Mouse (Mus musculus): ENCODE measurements around the gene Gm20696. TPM values are rescaled to one million over a fixed set of nuclear protein-coding genes. Genes with fewer than 3 reads are reported as not detected.
A peak's percentile ranks its signal among the peaks of the same experiment; 100 is the strongest.

Gm20696 gene
- polyA plus RNA-seq, 2 experiments = 2.0 to 5.9 TPM

- no peak for DNase-seq (ENCODE audit: low spot score)
- Histone ChIP-seq H3K9ac (ENCODE audit: low read depth, low read length, severe bottlenecking) (no peak overlapping the region), H3K4me3 (replicated peaks; ENCODE audit: low read length) (no peak overlapping the region), H3K27me3 (ENCODE audit: control insufficient read depth, insufficient read depth, low read length) (no peaks in the 10 kb centered on the region), H3K4me1 (ENCODE audit: control insufficient read depth, insufficient read depth, low read length) (peaks cover 3% of the 10 kb centered on the region; the same call in 1 of the 2 replicates), H3K27ac (replicated peaks; ENCODE audit: low read depth, low read length) (no peak overlapping the region), H3K9me3 (ENCODE audit: control insufficient read depth, low read length) (no peaks in the 10 kb centered on the region), H3K36me3 (ENCODE audit: control insufficient read depth, insufficient read depth, low read length) (no peaks in the 10 kb centered on the region), H3K4me2 (replicated peaks; ENCODE audit: low read depth, low read length, severe bottlenecking) (no peak overlapping the region)
- ATAC-seq (ENCODE audit: low FRiP score, low read depth) = no peak
- TF ChIP-seq POLR2A (IDR thresholded peaks at IDR 0.05; ENCODE audit: borderline replicate concordance, extremely low read depth, insufficient read depth, insufficient read length) = no peak
- WGBS = 48% methylated on average over 5 of the region's 5 CpGs
Observed at GRCm38 (mm10) chr6:99350156-99350555, 316.4 kb downstream of the Gm20696 start.

- 35% methylated on average over 10 of the region's 10 CpGs for WGBS
- no peak overlapping the region for H3K4me2 ChIP-seq (replicated peaks; ENCODE audit: low read depth, low read length, severe bottlenecking)
- no peak overlapping the region for H3K4me3 ChIP-seq (replicated peaks; ENCODE audit: low read length)
- no peak overlapping the region for H3K27ac ChIP-seq (replicated peaks; ENCODE audit: low read depth, low read length)
- ATAC-seq (ENCODE audit: low FRiP score, low read depth) (no peak), DNase-seq (ENCODE audit: low spot score) (peak; percentile 34)
- H3K4me1 ChIP-seq (ENCODE audit: control insufficient read depth, insufficient read depth, low read length) = peaks cover 3% of the 10 kb centered on the region; the same call in 1 of the 2 replicates
- H3K36me3 ChIP-seq (ENCODE audit: control insufficient read depth, insufficient read depth, low read length) = no peaks in the 10 kb centered on the region
- no peak for TF ChIP-seq POLR2A (IDR thresholded peaks at IDR 0.05; ENCODE audit: borderline replicate concordance, extremely low read depth, insufficient read depth, insufficient read length)
- H3K9me3 ChIP-seq (ENCODE audit: control insufficient read depth, low read length) = no peaks in the 10 kb centered on the region
- no peaks in the 10 kb centered on the region for H3K27me3 ChIP-seq (ENCODE audit: control insufficient read depth, insufficient read depth, low read length)
- H3K9ac ChIP-seq (ENCODE audit: low read depth, low read length, severe bottlenecking) = no peak overlapping the region
Observed at GRCm38 (mm10) chr6:99347836-99348235, 318.8 kb downstream of the Gm20696 start.

GRCm38 (mm10) chr6:99344966-99345365, 321.6 kb downstream of the Gm20696 start:
- ATAC-seq (ENCODE audit: low FRiP score, low read depth) (no peak), DNase-seq (ENCODE audit: low spot score) (no peak)
- Histone ChIP-seq H3K4me1 (ENCODE audit: control insufficient read depth, insufficient read depth, low read length) (no peaks in the 10 kb centered on the region), H3K4me2 (replicated peaks; ENCODE audit: low read depth, low read length, severe bottlenecking) (no peak overlapping the region), H3K9ac (ENCODE audit: low read depth, low read length, severe bottlenecking) (no peak overlapping the region), H3K4me3 (replicated peaks; ENCODE audit: low read length) (no peak overlapping the region), H3K27ac (replicated peaks; ENCODE audit: low read depth, low read length) (no peak overlapping the region), H3K36me3 (ENCODE audit: control insufficient read depth, insufficient read depth, low read length) (no peaks in the 10 kb centered on the region), H3K9me3 (ENCODE audit: control insufficient read depth, low read length) (no peaks in the 10 kb centered on the region), H3K27me3 (ENCODE audit: control insufficient read depth, insufficient read depth, low read length) (no peaks in the 10 kb centered on the region)
- TF ChIP-seq POLR2A (IDR thresholded peaks at IDR 0.05; ENCODE audit: borderline replicate concordance, extremely low read depth, insufficient read depth, insufficient read length) = no peak
- 94% methylated on average over 7 of the region's 7 CpGs for WGBS

GRCm38 (mm10) chr6:99344357-99344756, 322.2 kb downstream of the Gm20696 start:
- DNase-seq (ENCODE audit: low spot score) (no peak), ATAC-seq (ENCODE audit: low FRiP score, low read depth) (no peak)
- 94% methylated on average over 3 of the region's 3 CpGs for WGBS
- no peak overlapping the region for H3K4me3 ChIP-seq (replicated peaks; ENCODE audit: low read length)
- H3K9ac ChIP-seq (ENCODE audit: low read depth, low read length, severe bottlenecking) = no peak overlapping the region
- H3K36me3 ChIP-seq (ENCODE audit: control insufficient read depth, insufficient read depth, low read length) = no peaks in the 10 kb centered on the region
- no peaks in the 10 kb centered on the region for H3K9me3 ChIP-seq (ENCODE audit: control insufficient read depth, low read length)
- TF ChIP-seq POLR2A (IDR thresholded peaks at IDR 0.05; ENCODE audit: borderline replicate concordance, extremely low read depth, insufficient read depth, insufficient read length) = no peak
- H3K27ac ChIP-seq (replicated peaks; ENCODE audit: low read depth, low read length) = no peak overlapping the region
- no peak overlapping the region for H3K4me2 ChIP-seq (replicated peaks; ENCODE audit: low read depth, low read length, severe bottlenecking)
- peaks cover 2% of the 10 kb centered on the region; the same call in 1 of the 2 replicates for H3K4me1 ChIP-seq (ENCODE audit: control insufficient read depth, insufficient read depth, low read length)
- no peaks in the 10 kb centered on the region for H3K27me3 ChIP-seq (ENCODE audit: control insufficient read depth, insufficient read depth, low read length)

GRCm38 (mm10) chr6:99343815-99344214, 322.8 kb downstream of the Gm20696 start:
- H3K4me3 ChIP-seq (replicated peaks; ENCODE audit: low read length) = no peak overlapping the region
- DNase-seq (ENCODE audit: low spot score) = no peak
- no peak for ATAC-seq (ENCODE audit: low FRiP score, low read depth)
- H3K9me3 ChIP-seq (ENCODE audit: control insufficient read depth, low read length) = no peaks in the 10 kb centered on the region
- H3K9ac ChIP-seq (ENCODE audit: low read depth, low read length, severe bottlenecking) = no peak overlapping the region
- H3K27me3 ChIP-seq (ENCODE audit: control insufficient read depth, insufficient read depth, low read length) = no peaks in the 10 kb centered on the region
- peaks cover 4% of the 10 kb centered on the region for H3K4me1 ChIP-seq (ENCODE audit: control insufficient read depth, insufficient read depth, low read length)
- H3K36me3 ChIP-seq (ENCODE audit: control insufficient read depth, insufficient read depth, low read length) = no peaks in the 10 kb centered on the region
- WGBS = 90% methylated on average over 3 of the region's 3 CpGs
- H3K27ac ChIP-seq (replicated peaks; ENCODE audit: low read depth, low read length) = no peak overlapping the region
- H3K4me2 ChIP-seq (replicated peaks; ENCODE audit: low read depth, low read length, severe bottlenecking) = no peak overlapping the region
- no peak for TF ChIP-seq POLR2A (IDR thresholded peaks at IDR 0.05; ENCODE audit: borderline replicate concordance, extremely low read depth, insufficient read depth, insufficient read length)

GRCm38 (mm10) chr6:99342416-99342815, 324.2 kb downstream of the Gm20696 start:
- DNase-seq (ENCODE audit: low spot score) = no peak
- Histone ChIP-seq H3K9ac (ENCODE audit: low read depth, low read length, severe bottlenecking) (no peak overlapping the region), H3K4me3 (replicated peaks; ENCODE audit: low read length) (no peak overlapping the region), H3K27me3 (ENCODE audit: control insufficient read depth, insufficient read depth, low read length) (no peaks in the 10 kb centered on the region), H3K4me2 (replicated peaks; ENCODE audit: low read depth, low read length, severe bottlenecking) (no peak overlapping the region), H3K27ac (replicated peaks; ENCODE audit: low read depth, low read length) (no peak overlapping the region), H3K4me1 (ENCODE audit: control insufficient read depth, insufficient read depth, low read length) (peaks cover 17% of the 10 kb centered on the region), H3K36me3 (ENCODE audit: control insufficient read depth, insufficient read depth, low read length) (no peaks in the 10 kb centered on the region), H3K9me3 (ENCODE audit: control insufficient read depth, low read length) (no peaks in the 10 kb centered on the region)
- 95% methylated on average over 3 of the region's 3 CpGs for WGBS
- no peak for ATAC-seq (ENCODE audit: low FRiP score, low read depth)
- no peak for TF ChIP-seq POLR2A (IDR thresholded peaks at IDR 0.05; ENCODE audit: borderline replicate concordance, extremely low read depth, insufficient read depth, insufficient read length)
